Mouse (Mus musculus): ENCODE data around the gene Pofut2. TPM values are rescaled to one million over a fixed set of nuclear protein-coding genes. Genes with fewer than 3 reads are reported as not detected.

Pofut2 gene
- polyA plus RNA-seq, 1 experiment from 2014 or later, result 108 TPM

GRCm38 (mm10) chr10:77308978-77309377 lies 50.0 kb downstream of the Pofut2 start:
- H3K27ac ChIP-seq (ENCODE audit: low read length), result no peak overlapping the region
- ATAC-seq (replicated peaks; ENCODE audit: extremely low read depth, insufficient read depth, low FRiP score), result no peak
- 81% methylated on average over 10 of the region's 10 CpGs for WGBS
- H3K36me3 ChIP-seq (ENCODE audit: control insufficient read depth, insufficient read depth), result peaks cover 15% of the 10 kb centered on the region; the same call in 1 of the 2 replicates
- H3K9me3 ChIP-seq (replicated peaks; ENCODE audit: control insufficient read depth, low read length), result no peaks in the 10 kb centered on the region
- H3K9ac ChIP-seq (ENCODE audit: low read length), result no peak overlapping the region
- H3K4me3 ChIP-seq (ENCODE audit: low read length), result no peak overlapping the region
- no peaks in the 10 kb centered on the region for H3K27me3 ChIP-seq (ENCODE audit: control insufficient read depth, insufficient read depth, low read length)
- H3K4me1 ChIP-seq (ENCODE audit: control insufficient read depth, insufficient read depth, low read length), result no peaks in the 10 kb centered on the region
- no peak overlapping the region for H3K4me2 ChIP-seq (ENCODE audit: low read depth, low read length)

- Histone ChIP-seq H3K27me3 (ENCODE audit: control insufficient read depth, insufficient read depth, low read length) (no peaks in the 10 kb centered on the region), H3K4me3 (ENCODE audit: low read length) (no peak overlapping the region), H3K9ac (ENCODE audit: low read length) (no peak overlapping the region), H3K4me2 (ENCODE audit: low read depth, low read length) (no peak overlapping the region), H3K9me3 (replicated peaks; ENCODE audit: control insufficient read depth, low read length) (no peaks in the 10 kb centered on the region), H3K36me3 (ENCODE audit: control insufficient read depth, insufficient read depth) (peaks cover 13% of the 10 kb centered on the region; the same call in 1 of the 2 replicates), H3K4me1 (ENCODE audit: control insufficient read depth, insufficient read depth, low read length) (no peaks in the 10 kb centered on the region), H3K27ac (ENCODE audit: low read length) (no peak overlapping the region)
- ATAC-seq (replicated peaks; ENCODE audit: extremely low read depth, insufficient read depth, low FRiP score), result no peak
- 77% methylated on average over 9 of the region's 9 CpGs for WGBS
These were observed 55.8 kb downstream of the Pofut2 start for GRCm38 (mm10) chr10:77314711-77315266.

- H3K4me3 ChIP-seq (ENCODE audit: low read length), result no peak overlapping the region
- H3K9me3 ChIP-seq (replicated peaks; ENCODE audit: control insufficient read depth, low read length), result no peaks in the 10 kb centered on the region
- no peak overlapping the region for H3K9ac ChIP-seq (ENCODE audit: low read length)
- H3K36me3 ChIP-seq (ENCODE audit: control insufficient read depth, insufficient read depth), result peaks cover 10% of the 10 kb centered on the region; the same call in 1 of the 2 replicates
- ATAC-seq (replicated peaks; ENCODE audit: extremely low read depth, insufficient read depth, low FRiP score), result no peak
- H3K27me3 ChIP-seq (ENCODE audit: control insufficient read depth, insufficient read depth, low read length), result no peaks in the 10 kb centered on the region
- 93% methylated on average over 2 of the region's 2 CpGs for WGBS
- H3K4me2 ChIP-seq (ENCODE audit: low read depth, low read length), result no peak overlapping the region
- no peak overlapping the region for H3K27ac ChIP-seq (ENCODE audit: low read length)
- H3K4me1 ChIP-seq (ENCODE audit: control insufficient read depth, insufficient read depth, low read length), result no peaks in the 10 kb centered on the region
These were observed 56.7 kb downstream of the Pofut2 start for GRCm38 (mm10) chr10:77315682-77316081.

Other genes with a start within 250 kb of the Pofut2 start
- gene Slc19a1, start 227.0 kb upstream of the Pofut2 start, polyA plus RNA-seq (2015; fragmentation: Nextera tagmentation; extraction: Ambion mirVana), result 13.4 and 15.1 TPM in 2 replicates
- 96.2 and 130 TPM in 2 replicates for gene Col18a1, start 92.7 kb upstream of the Pofut2 start, polyA plus RNA-seq (2015; fragmentation: Nextera tagmentation; extraction: Ambion mirVana)
- 11.7 and 15.3 TPM in 2 replicates for gene Adarb1, start 159.1 kb downstream of the Pofut2 start, polyA plus RNA-seq (2015; fragmentation: Nextera tagmentation; extraction: Ambion mirVana)